Mouse (Mus musculus): ENCODE results near the gene Cerk. TPM values are rescaled to one million over a fixed set of nuclear protein-coding genes. Genes with fewer than 3 reads are reported as not detected.
"Not testable (repeated sequence)": the region's sequence is repeated elsewhere in the genome, so short reads cannot be mapped to it uniquely, and the experiment has no call there.

Gene Cerk
- polyA plus RNA-seq, 1 experiment = 26.1 TPM

DNA sequence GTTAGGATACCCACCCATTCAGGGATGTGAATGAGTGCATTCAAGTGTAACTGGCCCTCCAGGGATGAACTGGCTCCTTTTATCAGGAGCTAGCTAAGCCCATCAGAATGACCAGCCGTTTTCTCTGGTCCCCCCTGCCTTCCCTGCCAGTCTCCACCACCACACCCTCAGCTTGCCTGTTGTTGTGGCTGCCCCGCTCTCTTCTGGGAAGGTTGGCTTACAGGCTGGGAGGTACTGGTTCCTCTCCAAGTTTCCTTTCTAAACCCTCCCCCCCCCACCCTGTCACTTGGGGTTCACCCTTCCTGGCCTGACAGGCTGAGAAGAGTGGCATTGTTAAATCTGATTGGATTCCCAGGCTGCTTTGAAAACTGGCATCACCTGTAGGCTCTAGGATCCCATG lies 88.1 kb downstream of the Cerk start:
- DNase-seq (ENCODE audit: low read depth, low spot score) = no peak
- 63% methylated on average over 2 of the region's 2 CpGs for WGBS

GRCm38 (mm10) chr15:86096604-86097020 lies 89.3 kb downstream of the Cerk start:
- 93% methylated on average over 5 of the region's 5 CpGs for WGBS
- not testable (repeated sequence) for DNase-seq (ENCODE audit: low read depth, low spot score)

- WGBS = 61% methylated on average over 17 of the region's 17 CpGs
- DNase-seq (ENCODE audit: low read depth, low spot score) = no peak
Measured at GRCm38 (mm10) chr15:86095722-86096603, 90.0 kb downstream of the Cerk start.

DNA sequence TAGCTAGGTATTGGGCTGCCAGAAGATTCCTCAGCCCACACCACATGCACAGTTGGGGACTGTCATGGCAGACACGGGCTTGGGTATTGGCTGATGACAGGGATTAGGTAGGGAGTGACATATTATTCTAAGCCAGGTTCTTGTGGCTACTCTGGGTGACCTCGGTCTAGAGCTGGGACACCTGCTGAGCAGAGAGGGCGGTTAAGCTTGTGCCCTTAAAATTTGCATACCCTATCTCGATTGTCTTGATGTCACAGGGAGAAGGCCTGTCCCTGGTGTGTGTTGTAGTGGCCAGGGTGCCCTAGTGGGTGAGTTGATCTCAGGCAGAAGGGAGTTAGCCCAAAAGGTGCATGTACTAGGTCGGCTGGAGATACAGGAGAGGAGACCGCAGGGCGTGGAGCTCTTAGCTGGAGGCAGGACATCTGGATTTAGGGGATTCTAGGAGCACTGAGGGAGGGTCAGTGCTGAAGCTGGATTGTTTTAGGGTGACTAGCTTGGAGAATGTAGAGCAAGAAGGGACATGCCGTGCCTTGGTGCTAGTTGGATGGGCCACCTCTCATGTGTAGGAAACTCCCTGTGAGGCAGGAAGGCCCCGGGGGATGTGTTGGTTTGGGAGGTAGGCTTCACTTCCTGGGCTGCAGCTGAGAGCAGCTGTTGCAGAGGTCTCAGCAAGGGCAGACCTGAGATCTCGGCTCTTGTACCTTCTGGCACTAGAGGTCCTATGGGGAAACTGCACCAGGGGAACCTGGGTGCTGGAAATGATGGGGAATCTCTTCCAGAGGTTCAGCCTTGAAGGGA lies 91.4 kb downstream of the Cerk start:
- WGBS = 68% methylated on average over 10 of the region's 10 CpGs
- DNase-seq (ENCODE audit: low read depth, low spot score) = no peak

GRCm38 (mm10) chr15:86093236-86093635 lies 92.7 kb downstream of the Cerk start:
- WGBS = 69% methylated on average over 1 of the region's 1 CpGs
- no peak for DNase-seq (ENCODE audit: low read depth, low spot score)

DNA sequence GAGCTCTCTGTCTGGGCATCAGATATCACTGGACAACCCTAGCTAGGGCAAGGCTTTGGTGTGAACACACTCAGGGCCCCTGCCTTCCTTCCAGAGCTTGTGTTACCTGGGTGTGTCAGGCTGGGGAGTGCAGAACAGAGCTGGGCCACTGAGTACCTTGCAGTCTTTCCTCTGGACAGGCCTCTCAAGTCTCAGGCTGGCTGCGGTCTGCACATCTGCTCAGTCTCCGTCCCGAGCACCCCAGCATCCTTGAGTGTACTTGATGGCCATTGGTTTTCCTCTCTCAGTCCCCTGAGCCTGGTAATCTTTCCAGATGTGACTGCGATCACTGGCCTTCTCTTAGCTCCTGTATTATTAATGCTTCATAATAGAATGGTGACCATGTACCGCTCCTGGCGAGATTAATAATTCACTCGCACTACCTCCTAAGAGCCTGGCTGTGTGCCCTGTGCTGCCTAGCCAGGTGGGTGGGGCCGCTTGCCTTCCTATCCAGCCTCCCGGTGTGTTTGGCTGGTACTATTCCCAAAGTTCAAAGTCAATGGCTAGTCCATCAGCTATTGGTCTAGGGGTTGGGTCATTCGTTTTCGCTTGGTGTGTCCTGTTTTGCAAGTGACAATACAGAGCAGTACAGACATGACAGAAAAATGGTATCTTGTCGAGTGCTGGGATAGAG lies 93.8 kb downstream of the Cerk start:
- whole genome bisulfite sequencing = 19% methylated on average over 12 of the region's 12 CpGs
- DNase-seq (ENCODE audit: low read depth, low spot score) = peak; percentile 88

GRCm38 (mm10) chr15:86091201-86091997 lies 94.5 kb downstream of the Cerk start:
- no peak for DNase-seq (ENCODE audit: low read depth, low spot score)
- 81% methylated on average over 23 of the region's 23 CpGs for WGBS

DNA sequence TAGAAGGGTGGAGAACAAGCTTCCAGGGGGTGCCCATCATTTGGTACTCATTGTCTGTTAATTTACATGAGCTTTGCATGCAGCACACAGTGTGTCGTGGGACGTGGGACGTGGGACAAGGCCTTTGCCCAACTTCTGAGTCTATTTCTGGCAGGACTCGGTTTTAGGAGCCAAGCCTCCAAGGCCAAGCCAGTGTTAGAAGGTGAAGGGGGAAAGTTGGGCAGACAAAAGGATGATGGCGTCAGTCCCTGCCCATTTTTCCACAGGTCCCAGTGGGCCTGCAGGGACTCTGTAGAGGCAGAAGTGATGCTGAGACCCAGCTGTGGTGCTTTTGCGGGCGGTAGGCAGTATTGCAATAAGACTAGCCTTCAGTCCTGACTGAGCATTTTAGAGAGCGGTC lies 95.4 kb downstream of the Cerk start:
- 82% methylated on average over 8 of the region's 8 CpGs for WGBS
- DNase-seq (ENCODE audit: low read depth, low spot score) = no peak

- DNase-seq (ENCODE audit: low read depth, low spot score) = no peak
- 38% methylated on average over 11 of the region's 11 CpGs for WGBS
Measured at GRCm38 (mm10) chr15:86089991-86090529, 95.9 kb downstream of the Cerk start.

Other genes with a start within 250 kb of the Cerk start
- gene Celsr1, start 152.4 kb downstream of the Cerk start, polyA plus RNA-seq (2012; rRNA removed) = 3.5 and 7.2 TPM in 2 replicates
- 25.4 and 29.6 TPM in 2 replicates for gene Gramd4, start 128.4 kb downstream of the Cerk start, polyA plus RNA-seq (2012; rRNA removed)
- gene Tbc1d22a, start 28.3 kb upstream of the Cerk start, polyA plus RNA-seq (2012; rRNA removed) = 30.9 and 46.2 TPM in 2 replicates

All from large intestine, adult 2 months (tissue).